Mouse (Mus musculus): ENCODE results near the gene Gm42421.

DNA sequence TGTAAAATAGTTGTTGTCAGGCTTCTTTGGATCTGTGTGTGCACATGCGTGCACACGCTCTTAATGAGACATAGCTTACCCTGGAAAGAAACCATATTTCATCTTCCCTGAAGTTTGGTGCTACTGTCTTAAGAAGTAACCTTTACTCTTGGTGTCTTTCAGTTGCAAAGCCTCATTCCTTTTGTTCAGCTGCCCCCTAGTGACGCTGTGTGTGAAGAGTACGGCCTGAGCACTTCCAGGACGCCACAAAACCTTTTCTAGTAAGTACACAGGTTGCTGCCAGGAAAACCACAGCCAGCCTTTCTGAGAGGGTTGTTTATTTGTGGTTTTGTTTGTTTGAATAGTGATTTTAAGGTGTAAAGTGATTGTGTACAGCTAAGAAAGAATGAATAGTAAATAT, 10.6 kb upstream of the Gm42421 start:
- TF ChIP-seq CTCF (IDR thresholded peaks at IDR 0.05; ENCODE audit: low read depth) (peak; percentile 79), EP300 (optimal IDR thresholded peaks at IDR 0.05) (no peak)

All from stomach, postnatal 0 days (tissue).